Mouse (Mus musculus) kidney, adult 2 months (tissue): ENCODE results near the gene Slpi. TPM values are rescaled to one million over a fixed set of nuclear protein-coding genes. Genes with fewer than 3 reads are reported as not detected.
A peak's percentile ranks its signal among the peaks of the same experiment; 100 is the strongest.

Experiments
- DNase-seq: peaks from one replicate; pipeline ENCODE4 v3.0.0; 2021
- H3K27ac ChIP-seq: fragments of 200-500 bp; 2 replicates; pipeline ENCODE4 v1.5.1; 2012; ENCODE audit warnings: low read depth, low read length, control low read depth, inconsistent platforms; ENCODE audit not compliant: insufficient read depth
- H3K27me3 ChIP-seq: fragments of 200-500 bp; replicated peaks from 2 replicates; pipeline ENCODE4 v1.6.1; 2012; ENCODE audit warnings: mild to moderate bottlenecking, moderate library complexity, low read length, inconsistent platforms; ENCODE audit not compliant: control insufficient read depth, insufficient read depth
- H3K36me3 ChIP-seq: fragments of 200-500 bp; 2 replicates; pipeline ENCODE4 v1.6.1; 2012; ENCODE audit warnings: mild to moderate bottlenecking, moderate library complexity, low read length, inconsistent platforms; ENCODE audit not compliant: control insufficient read depth, insufficient read depth
- H3K4me1 ChIP-seq: fragments of 200-500 bp; 2 replicates; pipeline ENCODE4 v1.6.1; 2011; ENCODE audit warnings: low read length; ENCODE audit not compliant: control insufficient read depth, insufficient read depth
- H3K4me3 ChIP-seq: fragments of 200-500 bp; 2 replicates; pipeline ENCODE4 v1.5.1; 2011; ENCODE audit warnings: mild to moderate bottlenecking, low read depth, low read length, control low read depth; ENCODE audit not compliant: insufficient read depth
- CTCF ChIP-seq: fragments of 200-500 bp; conservative IDR thresholded peaks from 2 replicates; pipeline ENCODE4 v1.5.1; 2011; ENCODE audit warnings: low read depth, mild to moderate bottlenecking, control low read depth, low read length, moderate library complexity, mixed read lengths; ENCODE audit not compliant: insufficient read depth, insufficient read length
- POLR2A ChIP-seq: fragments of 200-500 bp; IDR thresholded peaks from one replicate; pipeline ENCODE4 v1.6.1; 2011; ENCODE audit warnings: low read depth, low read length, control low read depth
- WGBS: fragments of 180-500 bp; shearing (Covaris S2); methylation state at CpG from one replicate; pipeline ENCODE4 v1.1.7; 2018; 5-methylcytosine and 5-hydroxymethylcytosine counted together
- polyA plus RNA-seq: library from polyadenylated mRNA; depleted of rRNA; stranded (reverse); fragments of >200 nt; gene quantifications from 2 replicates; pipeline ENCODE4 v1.2.3, GENCODE M21; 2012

Slpi gene
- polyA plus RNA-seq, 1 experiment, result 4.6 TPM

- Histone ChIP-seq H3K4me1 (no peaks in the 10 kb centered on the region), H3K27me3 (no peaks in the 10 kb centered on the region), H3K27ac (no peak overlapping the region), H3K4me3 (no peak overlapping the region), H3K36me3 (no peaks in the 10 kb centered on the region)
- WGBS, result 62% methylated on average over 3 of the region's 3 CpGs
- DNase-seq, result no peak
- TF ChIP-seq CTCF, result no peak
- no peak for TF ChIP-seq POLR2A
Observed at GRCm38 (mm10) chr2:164382971-164383370, 5.9 kb downstream of the Slpi start.

DNA sequence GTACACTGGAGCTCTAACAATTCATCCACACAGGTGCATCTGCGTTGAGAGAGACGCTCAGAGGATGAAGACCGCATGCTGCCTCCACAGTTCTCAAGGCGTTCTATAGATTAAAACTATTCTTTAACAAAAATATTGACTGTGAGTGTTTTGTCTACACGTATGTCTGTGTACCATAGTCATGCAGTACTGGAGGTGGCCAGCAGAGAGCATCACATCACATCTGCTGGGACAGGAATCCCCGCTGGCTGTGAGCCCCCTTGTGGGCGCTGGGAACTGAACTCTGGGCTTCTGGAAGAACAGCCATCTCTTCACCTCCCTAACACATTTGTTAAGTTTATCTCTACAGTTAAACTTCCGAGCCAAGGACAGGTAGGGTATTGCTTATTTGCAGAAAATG, 7.2 kb downstream of the Slpi start:
- no peaks in the 10 kb centered on the region for H3K36me3 ChIP-seq
- H3K4me1 ChIP-seq, result no peaks in the 10 kb centered on the region
- no peak for TF ChIP-seq POLR2A
- 0 out of 2 replicates have a peak, but pooled peaks have one; percentile 3 for TF ChIP-seq CTCF
- DNase-seq, result no peak
- WGBS, result 82% methylated on average over 8 of the region's 8 CpGs
- H3K27ac ChIP-seq, result no peak overlapping the region
- H3K27me3 ChIP-seq, result no peaks in the 10 kb centered on the region
- H3K4me3 ChIP-seq, result no peak overlapping the region

DNA sequence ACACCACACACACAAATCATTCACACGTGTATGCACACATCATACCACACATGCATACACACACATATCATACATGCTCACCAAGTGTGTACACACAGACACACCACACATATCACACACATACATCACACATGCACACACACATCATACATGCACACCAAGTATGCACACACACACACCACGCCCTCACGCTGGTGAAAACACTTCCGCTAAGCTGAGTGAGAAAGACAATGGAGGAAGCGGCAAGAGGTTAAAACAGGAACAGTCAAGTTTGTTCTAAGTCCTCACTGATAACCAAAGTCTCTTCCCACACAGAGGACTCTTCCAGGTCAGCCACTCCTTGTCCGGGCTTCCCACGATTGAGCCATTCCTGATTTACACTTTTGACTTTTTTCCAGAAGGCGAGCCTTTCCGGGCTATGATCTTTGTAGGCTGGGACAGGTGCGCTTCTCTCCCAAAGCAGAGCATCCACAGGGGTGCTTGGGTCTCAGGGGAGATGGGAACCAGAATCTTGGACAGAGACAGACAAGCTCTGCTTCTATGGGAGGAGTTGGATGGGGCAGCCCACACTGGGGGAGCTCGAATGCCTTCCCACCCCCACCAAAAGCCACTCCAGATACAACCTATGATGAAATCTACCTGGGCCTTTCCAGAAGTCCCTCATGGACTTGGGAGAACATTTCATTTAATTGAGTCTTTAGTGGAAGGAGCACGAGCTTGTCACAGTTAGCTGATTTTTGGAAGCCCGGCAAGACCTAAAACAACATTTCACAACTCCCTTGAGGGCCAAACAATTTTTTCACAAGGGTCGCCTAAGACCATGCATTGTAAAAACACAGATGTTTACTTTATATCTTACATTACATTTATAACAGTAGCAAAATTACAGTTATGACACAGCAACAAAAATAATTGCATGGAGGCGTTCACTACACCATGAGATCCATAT, 11.1 kb downstream of the Slpi start:
- H3K27me3 ChIP-seq, result no peaks in the 10 kb centered on the region
- no peak for DNase-seq
- H3K4me1 ChIP-seq, result no peaks in the 10 kb centered on the region
- TF ChIP-seq POLR2A, result no peak
- TF ChIP-seq CTCF, result no peak
- WGBS, result 74% methylated on average over 15 of the region's 15 CpGs
- H3K36me3 ChIP-seq, result no peaks in the 10 kb centered on the region
- no peak overlapping the region for H3K27ac ChIP-seq
- H3K4me3 ChIP-seq, result no peak overlapping the region

- DNase-seq, result no peak
- H3K4me1 ChIP-seq, result no peaks in the 10 kb centered on the region
- WGBS, result 34% methylated on average over 4 of the region's 4 CpGs
Observed at GRCm38 (mm10) chr2:164373187-164373586, 15.7 kb downstream of the Slpi start.

GRCm38 (mm10) chr2:164372408-164373053, 16.4 kb downstream of the Slpi start:
- no peak overlapping the region for H3K4me3 ChIP-seq
- H3K4me1 ChIP-seq, result no peaks in the 10 kb centered on the region
- no peaks in the 10 kb centered on the region for H3K36me3 ChIP-seq
- no peaks in the 10 kb centered on the region for H3K27me3 ChIP-seq
- TF ChIP-seq POLR2A, result no peak
- TF ChIP-seq CTCF, result no peak
- DNase-seq, result no peak
- no peak overlapping the region for H3K27ac ChIP-seq
- 22% methylated on average over 3 of the region's 3 CpGs for WGBS

More at GRCm38 (mm10) chr2:164373187-164373586, 15.7 kb downstream of the Slpi start:
- Histone ChIP-seq H3K27ac (no peak overlapping the region), H3K27me3 (no peaks in the 10 kb centered on the region), H3K4me3 (no peak overlapping the region), H3K36me3 (no peaks in the 10 kb centered on the region)
- TF ChIP-seq POLR2A (no peak), CTCF (no peak)

DNA sequence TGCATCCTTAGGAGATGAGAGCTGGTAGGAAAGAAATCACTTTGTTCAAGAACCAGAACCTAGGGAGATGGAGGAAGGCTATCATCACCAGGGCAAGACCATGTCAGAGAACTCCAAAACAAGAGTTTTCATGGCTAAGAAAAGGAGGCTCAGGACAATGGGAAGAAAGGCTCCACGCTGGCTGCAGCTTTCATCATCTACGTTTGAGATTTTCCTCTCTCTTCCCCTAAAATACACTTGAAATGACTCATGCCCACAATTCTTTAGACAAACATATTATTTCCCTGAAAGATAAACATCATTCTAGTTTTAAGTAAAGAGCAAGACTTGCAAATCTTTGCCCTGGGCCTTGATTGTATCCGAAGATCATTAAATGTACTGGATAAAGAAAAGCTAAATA, 17.5 kb downstream of the Slpi start:
- Histone ChIP-seq H3K4me3 (no peak overlapping the region), H3K27me3 (no peaks in the 10 kb centered on the region), H3K4me1 (no peaks in the 10 kb centered on the region), H3K27ac (no peak overlapping the region), H3K36me3 (no peaks in the 10 kb centered on the region)
- 87% methylated on average over 3 of the region's 3 CpGs for WGBS
- DNase-seq, result no peak
- TF ChIP-seq CTCF (no peak), POLR2A (no peak)

GRCm38 (mm10) chr2:164368620-164369105, 20.2 kb downstream of the Slpi start:
- no peaks in the 10 kb centered on the region for H3K27me3 ChIP-seq
- no peak for TF ChIP-seq CTCF
- TF ChIP-seq POLR2A, result no peak
- WGBS, result 75% methylated on average over 6 of the region's 6 CpGs
- H3K4me3 ChIP-seq, result no peak overlapping the region
- H3K36me3 ChIP-seq, result no peaks in the 10 kb centered on the region
- no peak for DNase-seq
- H3K27ac ChIP-seq, result no peak overlapping the region
- H3K4me1 ChIP-seq, result no peaks in the 10 kb centered on the region
